Mouse (Mus musculus) brain, embryonic 18.5 days (tissue): ENCODE results near the gene Tmem56.

Source experiments
- DNase-seq: peaks from one replicate; pipeline ENCODE4 v3.0.0-alpha.2; 2012; ENCODE audit warnings: low read depth, low spot score

Gene Tmem56

GRCm38 (mm10) chr3:121279679-121280078, 3.2 kb downstream of the Tmem56 start:
- no peak for DNase-seq

GRCm38 (mm10) chr3:121277557-121277956, 5.3 kb downstream of the Tmem56 start:
- DNase-seq = no peak

GRCm38 (mm10) chr3:121277009-121277408, 5.9 kb downstream of the Tmem56 start:
- DNase-seq = no peak

GRCm38 (mm10) chr3:121274010-121274409, 8.9 kb downstream of the Tmem56 start:
- DNase-seq = no peak

- DNase-seq = no peak
Measured at GRCm38 (mm10) chr3:121272577-121272976, 10.3 kb downstream of the Tmem56 start.

GRCm38 (mm10) chr3:121267283-121267682, 15.6 kb downstream of the Tmem56 start:
- no peak for DNase-seq

- DNase-seq = no peak
Measured at GRCm38 (mm10) chr3:121264242-121264641, 18.7 kb downstream of the Tmem56 start.

- no peak for DNase-seq
Measured at GRCm38 (mm10) chr3:121263205-121263548, 19.7 kb downstream of the Tmem56 start.

GRCm38 (mm10) chr3:121262521-121263204, 20.2 kb downstream of the Tmem56 start:
- DNase-seq = no peak

- no peak for DNase-seq
Measured at GRCm38 (mm10) chr3:121261939-121262520, 20.9 kb downstream of the Tmem56 start.

GRCm38 (mm10) chr3:121261251-121261650, 21.6 kb downstream of the Tmem56 start:
- no peak for DNase-seq

- no peak for DNase-seq
Measured at GRCm38 (mm10) chr3:121260831-121261230, 22.1 kb downstream of the Tmem56 start.

- no peak for DNase-seq
Measured at GRCm38 (mm10) chr3:121260041-121260440, 22.9 kb downstream of the Tmem56 start.

GRCm38 (mm10) chr3:121258521-121259478, 24.1 kb downstream of the Tmem56 start:
- DNase-seq = no peak

GRCm38 (mm10) chr3:121257418-121257817, 25.5 kb downstream of the Tmem56 start:
- no peak for DNase-seq

GRCm38 (mm10) chr3:121256131-121256530, 26.8 kb downstream of the Tmem56 start:
- no peak for DNase-seq

GRCm38 (mm10) chr3:121255501-121255900, 27.4 kb downstream of the Tmem56 start:
- no peak for DNase-seq

- DNase-seq = no peak
Measured at GRCm38 (mm10) chr3:121250576-121251433, 32.1 kb downstream of the Tmem56 start.

- DNase-seq = no peak
Measured at GRCm38 (mm10) chr3:121250048-121250447, 32.9 kb downstream of the Tmem56 start.

GRCm38 (mm10) chr3:121242941-121243340, 40.0 kb downstream of the Tmem56 start:
- no peak for DNase-seq
